Mouse (Mus musculus) ZHBTc4 (cell line): ENCODE measurements around the gene Mrvi1.
"Not testable (repeated sequence)": the region's sequence is repeated elsewhere in the genome, so short reads cannot be mapped to it uniquely, and the experiment has no call there.

Experiments
- DNase-seq: peaks from one replicate; pipeline ENCODE4 v3.0.0-alpha.2; 2011; ENCODE audit warnings: low read depth, low spot score

Gene Mrvi1

DNA sequence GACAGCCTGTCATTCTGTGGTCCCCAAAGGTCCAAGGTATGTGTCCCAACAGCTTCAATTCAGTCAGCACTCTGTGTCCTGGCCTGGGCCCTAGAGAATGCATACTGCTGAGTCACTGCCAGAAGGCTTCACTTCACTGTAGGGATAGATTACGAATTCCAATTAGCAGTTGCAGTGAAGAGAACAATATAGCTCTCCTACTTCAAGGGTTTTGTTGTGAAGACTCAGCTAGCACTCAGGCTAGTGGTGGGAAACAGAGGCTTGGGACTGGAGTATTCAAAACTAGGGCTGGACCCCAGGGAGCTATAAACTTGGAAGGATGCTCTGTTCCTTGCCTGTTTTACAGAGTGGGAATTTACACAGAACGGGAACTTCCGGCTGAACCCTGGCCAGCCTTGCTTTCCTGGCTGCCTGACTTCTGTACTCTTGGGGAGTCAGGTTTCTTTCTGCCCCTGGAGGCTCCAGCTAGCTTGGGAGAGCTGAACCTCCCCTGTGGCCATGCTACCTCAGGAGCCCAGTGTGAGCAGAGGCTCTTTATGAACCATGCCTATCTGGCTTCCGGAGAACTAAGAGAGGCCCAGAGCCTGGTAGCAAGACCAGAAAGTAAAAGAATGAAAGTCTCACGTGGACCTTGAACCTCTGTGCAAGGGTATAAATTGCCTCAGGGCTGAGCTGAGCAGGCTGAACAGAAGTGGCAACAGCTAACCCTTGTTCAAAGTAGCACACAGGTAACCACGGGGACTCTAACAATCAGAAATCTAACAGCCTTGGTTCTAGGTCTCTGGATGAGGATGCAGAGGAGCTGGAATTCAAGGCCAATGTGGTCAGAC lies 40.3 kb downstream of the Mrvi1 start:
- DNase-seq: peak; percentile 43

DNA sequence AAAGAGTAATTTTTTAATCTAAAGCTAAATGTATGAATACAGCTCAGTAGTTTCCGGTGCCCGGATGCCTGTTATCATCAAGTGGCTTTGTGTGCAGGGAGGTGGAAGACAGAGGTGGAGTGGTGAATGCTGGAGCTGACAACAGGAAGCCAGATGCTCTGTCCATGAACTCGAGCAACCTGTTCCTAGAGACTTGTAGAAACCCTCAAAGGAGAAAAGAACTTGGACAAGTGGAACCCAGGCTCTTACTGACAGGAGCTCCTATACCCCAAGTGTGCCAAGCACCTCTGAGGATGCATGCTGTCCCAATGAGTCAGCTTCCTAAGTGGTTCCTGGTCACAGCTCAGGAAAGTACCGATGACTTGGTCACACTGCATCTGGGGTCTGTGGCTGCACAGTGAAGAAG lies 41.1 kb downstream of the Mrvi1 start:
- DNase-seq: no peak

DNA sequence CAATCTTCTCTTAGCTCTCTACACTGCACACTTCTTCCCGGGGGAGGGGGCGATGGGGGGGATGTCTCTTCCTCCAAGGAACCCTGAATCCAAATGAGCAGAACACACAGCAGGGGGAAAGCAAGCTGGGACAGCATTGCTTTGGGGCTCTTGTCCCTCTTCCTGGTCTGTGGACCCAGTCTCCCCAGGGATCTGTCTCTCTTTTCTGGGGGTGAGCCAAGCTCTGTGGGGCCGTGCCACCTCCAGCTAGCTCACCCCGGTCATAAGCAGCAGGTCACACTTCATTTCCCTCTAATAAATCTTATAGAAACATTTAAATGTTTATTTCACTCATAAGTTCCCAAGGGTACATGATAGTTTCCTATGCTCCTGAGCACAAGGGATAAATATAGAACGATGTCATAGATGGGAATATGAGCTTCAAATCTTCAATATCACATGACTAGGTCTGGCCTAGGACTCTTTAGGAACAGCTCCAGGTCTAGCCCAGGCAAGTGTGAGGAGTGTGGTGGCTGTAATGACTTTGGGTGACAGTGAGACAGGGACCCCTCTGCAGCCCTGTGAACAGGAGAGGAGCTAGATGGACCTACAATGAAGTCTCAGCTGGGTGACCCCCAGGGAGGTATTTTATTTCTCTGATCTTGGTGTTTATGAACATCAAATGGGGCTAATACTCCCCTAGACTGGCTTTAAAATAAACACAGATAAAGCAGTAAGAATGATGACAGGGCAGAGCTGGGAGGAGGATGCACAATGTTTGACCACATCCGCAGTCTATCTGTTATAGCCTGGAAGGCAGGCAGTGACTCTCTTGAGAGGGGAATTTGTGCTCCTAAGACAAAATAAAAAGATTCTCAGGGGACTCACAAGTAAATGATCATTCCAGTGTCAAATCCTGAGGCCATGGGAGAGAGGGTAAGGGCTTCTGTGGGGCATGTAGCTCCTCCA lies 46.2 kb downstream of the Mrvi1 start:
- DNase-seq: no peak

DNA sequence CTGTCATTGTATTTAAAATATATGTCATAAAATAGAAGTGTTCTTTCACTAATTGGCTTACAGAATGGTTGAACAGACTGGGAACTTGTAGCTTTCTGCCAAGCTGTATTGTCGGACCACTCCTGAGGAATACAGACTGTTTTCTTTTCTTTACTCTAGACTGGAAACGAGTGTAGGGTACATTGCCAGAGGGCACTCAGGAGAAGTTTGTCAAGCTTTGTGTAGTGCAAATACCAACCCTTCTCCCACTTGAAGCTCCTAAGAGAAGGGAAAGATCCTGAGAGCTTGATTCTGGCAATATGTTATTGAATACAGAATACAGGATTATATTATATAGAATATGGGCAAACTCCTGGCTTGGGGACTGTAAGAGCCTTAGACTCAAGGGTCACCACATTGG lies 48.3 kb downstream of the Mrvi1 start:
- DNase-seq: no peak

DNA sequence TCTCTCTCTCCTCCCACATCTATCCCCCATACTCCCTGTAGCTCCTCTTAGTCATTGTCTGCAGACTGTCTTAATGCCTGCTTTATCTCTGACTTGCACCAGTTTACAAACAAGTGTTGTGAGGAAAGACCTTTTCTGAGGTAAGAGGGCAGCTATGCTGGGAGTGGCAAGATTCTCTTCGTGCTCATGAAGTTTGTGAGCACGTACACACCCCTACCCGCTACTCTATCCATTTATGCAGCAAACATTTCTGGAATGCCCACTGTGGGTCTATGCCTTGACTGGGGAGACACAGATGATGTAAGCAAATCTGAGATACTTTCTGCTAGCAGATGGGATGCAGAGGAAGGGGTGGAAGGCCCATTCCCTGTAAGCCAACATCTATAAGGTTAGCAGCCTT lies 48.9 kb downstream of the Mrvi1 start:
- DNase-seq: no peak

DNA sequence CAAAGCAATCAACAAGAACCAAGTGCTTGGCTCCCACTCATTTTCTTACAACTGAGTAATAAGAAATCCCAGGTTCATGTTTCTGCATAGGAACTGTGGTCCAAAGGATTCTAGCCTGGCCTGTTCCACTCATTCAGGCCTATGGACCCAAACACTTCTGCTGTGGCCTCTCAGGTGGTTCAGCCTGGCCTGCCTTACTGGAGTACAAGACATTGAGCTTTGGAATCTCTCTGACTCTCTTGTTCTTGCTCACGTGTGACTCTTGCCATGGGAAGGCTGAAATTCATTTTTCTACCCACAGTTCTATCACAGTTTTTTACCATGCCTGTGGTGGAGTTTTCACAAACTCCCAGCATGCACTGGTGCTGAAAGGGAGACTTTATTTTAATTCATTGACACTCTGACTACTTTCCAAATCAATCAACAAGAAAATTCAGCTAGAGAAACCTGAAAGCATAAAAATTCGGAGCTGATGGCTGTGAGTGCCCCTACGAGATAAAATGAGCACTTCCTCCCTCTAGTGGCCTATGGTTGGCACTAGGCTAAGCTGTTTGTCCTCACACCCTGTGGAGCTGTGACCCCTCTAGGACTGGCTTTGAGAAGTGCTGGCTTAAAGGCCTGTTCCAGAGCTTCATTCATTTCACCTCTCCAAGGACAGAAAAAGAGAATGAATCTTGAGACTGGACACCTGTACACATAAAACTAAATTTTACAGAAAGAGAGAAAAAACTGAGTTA lies 52.0 kb downstream of the Mrvi1 start:
- DNase-seq: peak; percentile 57

DNA sequence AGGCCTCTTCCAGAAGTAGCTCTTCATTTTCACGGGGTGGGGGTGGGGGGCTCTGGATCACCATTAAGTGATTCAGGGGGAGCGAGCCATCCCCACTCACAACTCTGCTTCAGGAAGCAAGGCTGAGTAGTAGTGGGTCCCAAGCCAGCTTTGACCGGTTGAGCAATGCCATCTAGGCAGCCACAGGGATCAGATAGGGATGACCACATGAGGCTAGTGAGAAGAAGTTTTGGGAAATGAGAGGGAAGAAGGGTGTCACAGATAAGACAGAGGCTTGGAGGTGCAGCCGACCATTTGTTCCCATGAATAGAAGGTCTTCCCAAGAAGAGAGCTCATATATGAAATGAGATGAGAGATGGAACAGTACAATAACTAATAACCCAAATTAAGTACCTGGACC lies 55.7 kb downstream of the Mrvi1 start:
- DNase-seq: no peak

DNA sequence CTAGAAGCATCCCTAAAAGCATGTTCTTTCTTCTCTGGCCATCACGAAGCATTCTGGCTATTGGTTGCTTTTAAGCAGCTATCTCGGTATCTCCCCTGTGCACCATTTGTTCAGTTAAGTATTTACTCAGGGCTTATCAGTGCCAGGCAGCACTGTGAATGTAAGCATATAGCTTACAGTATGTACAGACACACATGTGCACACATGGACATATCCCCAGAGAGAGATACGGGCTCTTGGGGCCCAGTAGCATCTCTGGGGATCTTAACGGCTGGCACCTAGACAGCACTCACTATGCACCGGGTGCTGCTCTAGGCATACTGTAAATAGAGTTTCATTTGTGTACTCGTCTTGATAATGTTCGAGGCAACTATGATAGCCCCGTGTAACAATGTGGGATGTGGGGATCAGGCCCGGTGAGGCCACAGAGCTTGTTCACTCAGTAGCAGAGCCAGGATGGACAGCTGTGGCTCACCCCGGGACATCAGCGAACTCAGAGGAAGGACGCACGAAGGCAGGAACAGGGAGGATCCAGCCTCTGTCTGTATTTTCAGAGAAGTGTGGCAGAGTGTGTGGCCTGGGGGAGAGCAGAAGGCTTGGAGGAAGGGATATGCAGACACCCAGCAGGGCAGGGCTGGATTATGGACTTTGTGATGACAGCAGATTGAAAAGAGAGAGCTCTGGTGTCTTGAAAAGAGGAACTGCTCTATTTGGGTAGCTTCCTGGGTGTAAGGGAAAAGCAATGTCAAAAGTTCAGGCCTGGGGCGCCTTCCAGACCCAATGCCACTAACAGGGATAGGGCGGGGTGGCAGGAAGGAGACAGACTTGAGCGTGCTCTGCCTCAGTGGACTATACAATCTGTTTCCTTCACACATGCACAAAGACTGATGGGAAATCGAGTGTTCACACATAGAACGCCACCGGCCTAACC lies 61.7 kb downstream of the Mrvi1 start:
- peak; percentile 46 for DNase-seq

DNA sequence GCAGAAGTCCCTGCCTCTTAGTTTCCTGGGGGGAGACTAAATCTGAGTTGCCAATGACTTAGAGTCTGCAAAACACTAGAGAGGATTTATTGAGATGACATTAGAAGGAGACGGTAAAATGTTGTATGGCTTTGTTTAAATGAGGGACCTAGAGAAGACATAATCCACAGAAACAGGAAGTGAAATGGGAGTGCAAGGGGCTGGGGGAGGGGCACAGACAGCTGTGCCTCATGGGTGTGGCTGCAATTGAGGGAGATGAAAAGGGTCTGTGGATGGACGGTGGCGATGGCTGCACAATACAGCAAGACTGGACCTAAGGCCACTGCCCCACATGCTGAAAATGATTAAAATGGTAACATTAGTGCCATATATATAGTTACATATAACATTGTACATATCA lies 62.5 kb downstream of the Mrvi1 start:
- DNase-seq: peak; percentile 16

DNA sequence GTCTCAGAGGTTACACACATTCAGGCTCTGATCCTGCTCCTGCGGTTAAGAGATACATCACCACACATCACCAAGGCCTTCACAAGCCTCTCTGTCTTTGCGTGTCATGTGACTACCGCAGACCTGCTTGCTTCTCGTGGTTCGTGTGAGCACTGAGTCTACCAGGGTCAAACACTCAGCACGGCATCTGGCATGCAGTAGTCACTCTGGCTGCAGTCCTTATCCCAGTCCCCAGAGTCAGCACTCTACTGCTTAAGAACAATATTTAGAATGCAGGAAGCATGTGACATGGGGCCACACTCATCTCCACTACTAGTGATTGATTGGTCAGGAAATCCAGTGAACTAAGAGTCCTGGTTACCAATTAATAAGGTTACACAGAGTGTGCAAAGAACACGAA lies 66.3 kb downstream of the Mrvi1 start:
- DNase-seq: peak; percentile 34

DNA sequence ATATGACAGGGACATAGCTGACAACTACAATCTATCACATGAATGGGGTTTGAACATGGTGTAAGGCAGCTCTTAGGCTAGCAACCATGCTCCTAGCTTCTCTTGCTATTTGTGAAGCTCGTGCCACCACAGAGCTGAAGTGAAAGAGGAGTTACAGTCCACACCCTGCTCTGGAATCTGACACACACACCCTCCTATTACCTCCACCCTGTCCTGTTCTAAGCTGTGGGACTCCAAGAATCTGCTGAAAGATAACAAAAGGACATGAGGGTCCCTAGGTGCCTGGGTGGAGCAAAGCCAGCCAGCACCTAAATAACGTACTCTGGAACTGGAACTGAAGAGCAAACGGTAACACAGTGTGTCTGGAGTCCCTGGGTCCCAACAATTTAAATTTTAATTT lies 67.7 kb downstream of the Mrvi1 start:
- DNase-seq: peak; percentile 87

DNA sequence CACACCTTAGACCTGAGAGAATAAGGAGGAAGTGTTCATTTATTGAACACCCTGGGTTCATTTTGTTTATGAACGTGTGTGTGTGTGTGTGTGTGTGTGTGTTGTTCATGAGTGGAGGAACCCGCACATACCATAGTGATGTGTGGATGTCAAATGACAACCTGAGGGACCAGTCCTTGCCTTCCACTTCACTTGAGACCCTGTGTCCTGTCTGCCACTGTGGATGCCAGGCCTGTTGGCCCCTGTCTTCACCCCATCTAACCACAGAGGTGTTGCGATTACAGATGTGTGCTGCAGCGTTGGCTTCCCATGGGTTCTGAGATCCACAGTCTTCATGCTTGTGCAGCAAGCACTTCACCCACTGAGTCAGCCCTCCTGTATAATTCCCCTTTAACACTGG lies 68.5 kb downstream of the Mrvi1 start:
- DNase-seq: no peak

DNA sequence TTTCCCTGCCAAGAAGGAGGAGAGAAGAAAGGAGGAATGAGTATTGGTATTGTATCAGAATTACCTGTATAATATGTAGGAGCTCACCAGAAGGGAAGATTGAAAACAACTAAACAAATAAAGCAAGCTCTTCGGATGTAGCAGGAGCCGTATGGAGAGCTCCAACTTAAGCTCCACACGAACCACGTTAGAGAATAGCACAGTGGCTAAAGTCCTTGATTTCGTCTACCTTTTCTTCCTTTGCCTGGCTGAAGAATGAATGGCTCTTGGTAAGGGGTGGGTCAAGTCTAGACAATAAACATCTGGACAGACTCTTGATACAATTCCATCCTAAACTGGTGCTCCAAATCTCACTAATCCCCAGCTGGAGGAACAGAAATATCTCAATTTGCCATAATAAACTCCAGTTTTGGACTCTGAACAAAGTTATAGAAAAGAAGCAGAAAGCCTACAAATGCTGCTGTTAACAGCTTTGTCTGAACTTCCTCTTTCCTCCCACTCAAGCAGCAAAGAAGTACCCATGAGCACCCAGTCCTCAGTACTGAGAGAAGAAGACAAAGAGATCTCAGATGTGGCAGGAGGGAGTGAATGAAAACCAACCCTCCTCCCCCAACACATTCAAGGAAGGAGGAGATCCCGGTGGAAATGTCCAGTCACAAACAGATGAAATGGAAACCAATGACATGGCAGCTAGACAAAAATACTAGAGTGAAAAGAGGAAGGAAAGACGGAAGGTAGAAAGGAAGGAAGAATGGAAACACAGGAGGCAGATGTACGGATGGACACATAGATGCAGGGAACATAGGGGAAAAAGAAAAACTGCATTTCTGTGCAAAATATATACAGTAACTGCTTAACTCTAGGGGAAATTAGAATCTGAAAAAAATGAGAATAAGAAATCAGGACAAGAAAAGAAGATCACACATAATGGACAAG lies 73.8 kb downstream of the Mrvi1 start:
- DNase-seq: no peak

DNA sequence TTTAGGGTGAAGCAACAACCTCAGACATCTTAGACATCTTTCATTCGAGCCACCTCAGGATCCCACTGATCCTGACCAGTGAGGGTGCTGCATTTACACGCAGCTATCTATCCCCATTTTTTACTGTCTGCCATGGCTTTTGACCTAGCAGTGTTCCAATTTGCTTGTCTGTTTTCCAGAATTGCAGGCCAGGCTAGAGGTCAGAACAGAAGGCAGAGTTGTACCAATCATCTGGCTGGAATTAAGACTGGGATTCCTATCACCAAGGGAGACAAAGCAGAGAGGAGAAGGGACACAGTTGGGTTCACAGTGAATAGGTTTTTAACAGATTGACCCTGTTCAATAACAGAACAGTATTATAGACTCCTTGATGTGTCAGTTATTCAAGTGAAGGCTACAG lies 75.7 kb downstream of the Mrvi1 start:
- no peak for DNase-seq

DNA sequence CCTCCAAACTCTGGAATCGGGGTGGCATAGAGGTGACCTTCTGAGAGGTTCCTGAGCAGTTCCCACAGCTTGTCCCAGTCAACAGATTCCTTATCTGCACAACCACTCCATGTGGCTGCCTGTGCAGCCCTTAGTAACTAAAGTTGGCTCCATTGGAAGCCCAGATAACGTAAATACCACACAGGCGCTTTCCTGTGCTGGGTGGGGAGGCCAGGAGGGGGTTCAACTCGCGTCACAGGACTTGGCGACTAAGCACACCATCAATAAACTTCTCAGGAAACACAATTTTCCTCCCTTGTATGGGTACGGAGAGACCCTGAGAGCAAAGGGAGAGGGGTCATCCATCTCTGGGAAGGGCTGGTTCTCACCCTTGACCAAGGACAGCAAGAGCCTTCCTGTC lies 79.0 kb downstream of the Mrvi1 start:
- no peak for DNase-seq

DNA sequence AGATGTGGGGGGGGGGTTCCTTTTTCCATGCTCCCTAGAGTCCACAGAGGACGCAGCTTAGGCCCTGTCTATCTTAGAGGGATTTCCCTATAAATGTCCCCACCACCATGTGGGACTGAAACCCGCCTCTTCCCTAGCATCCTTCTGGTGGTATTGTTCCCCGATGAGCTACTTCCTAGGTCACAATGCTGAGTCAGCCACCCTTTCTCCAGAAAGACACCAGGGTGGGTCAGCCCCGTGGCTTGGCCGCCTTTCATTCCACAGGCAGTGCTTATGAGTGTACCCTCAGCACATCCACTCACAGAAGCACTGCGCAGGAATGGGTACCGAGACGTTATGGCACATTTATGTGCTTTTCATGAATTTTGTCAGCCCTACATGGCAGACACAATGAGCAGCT lies 85.1 kb downstream of the Mrvi1 start:
- DNase-seq: no peak

DNA sequence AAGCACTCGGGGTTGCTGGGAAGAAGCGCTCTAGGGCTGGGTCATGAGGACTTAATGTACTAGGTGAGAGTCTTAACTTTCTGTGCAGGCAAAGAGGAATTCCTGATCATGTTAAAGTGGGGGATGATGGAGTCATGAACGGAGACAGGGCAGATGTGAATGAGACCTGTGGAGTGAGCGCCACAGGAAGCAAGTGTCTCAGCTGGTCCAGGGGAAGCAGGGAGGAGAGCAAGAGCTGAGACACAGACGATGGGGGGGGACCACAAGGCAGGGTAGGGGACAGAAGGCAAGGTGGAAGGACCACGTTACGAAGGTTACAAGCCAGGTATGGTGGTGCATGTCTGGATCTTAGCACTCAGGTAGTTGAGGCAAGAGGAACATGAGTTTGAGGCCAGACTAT lies 85.8 kb downstream of the Mrvi1 start:
- DNase-seq: no peak

DNA sequence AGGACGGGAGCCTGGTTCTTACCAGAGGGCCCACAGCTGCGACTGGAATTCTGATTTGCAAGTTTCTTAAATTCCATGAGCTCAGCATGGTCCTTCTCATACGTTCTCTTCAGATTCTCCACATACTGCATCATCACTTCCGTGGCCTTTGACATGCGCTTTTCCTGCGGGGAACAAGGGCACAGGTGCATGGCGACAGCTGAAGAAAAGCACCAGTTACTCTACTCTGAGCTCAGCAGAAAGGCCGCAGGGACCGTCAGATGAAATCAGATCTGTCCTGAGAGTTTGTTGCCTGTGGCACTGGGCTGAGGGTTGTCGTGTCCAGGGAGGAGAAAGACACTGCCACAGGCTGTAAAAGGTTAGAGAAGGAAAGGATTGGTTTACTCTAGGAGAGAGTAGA lies 86.5 kb downstream of the Mrvi1 start:
- not testable (repeated sequence) for DNase-seq

DNA sequence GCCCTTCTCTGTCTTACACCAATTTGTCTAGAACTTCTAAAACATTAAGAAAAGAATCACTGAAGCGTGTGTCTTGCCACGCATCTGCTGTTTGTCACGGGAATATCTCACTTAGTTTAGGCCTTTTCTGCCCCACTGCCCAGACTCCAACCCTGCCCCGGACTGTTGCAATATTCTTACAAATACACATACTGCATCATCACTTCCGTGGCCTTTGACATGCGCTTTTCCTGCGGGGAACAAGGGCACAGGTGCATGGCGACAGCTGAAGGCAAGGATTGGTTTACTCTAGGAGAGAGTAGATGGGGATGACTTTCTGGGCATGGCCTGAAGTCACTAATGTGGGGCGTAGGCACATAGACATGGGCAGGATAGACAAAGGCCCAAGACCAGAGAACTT lies 87.6 kb downstream of the Mrvi1 start:
- DNase-seq: no peak
